Mouse (Mus musculus) left cerebral cortex, postnatal 25 days (tissue): Measurements from ENCODE around the gene Faim2. TPM values are rescaled to one million over a fixed set of nuclear protein-coding genes. Genes with fewer than 3 reads are reported as not detected.
A peak's percentile ranks its signal among the peaks of the same experiment; 100 is the strongest.

Experiments
- DNase-seq, 2 experiments: peaks; one replicate each; pipeline ENCODE4 v3.0.0; 2022; ENCODE audit warnings: low spot score in 2 of 2, mixed read lengths in 1 of 2
- intact Hi-C: fragments of 180-260 bp; cut with DNase I; formaldehyde crosslinking; loops from one replicate; pipeline ENCODE4 v1.15.1; 2025
- total RNA-seq, 2 experiments: library from RNA; stranded (reverse); gene quantifications; 2 replicates each; pipeline ENCODE4 v1.2.3; 2021

Faim2 gene
- total RNA-seq, 2 experiments from 2014 or later = 318 to 355 TPM

- no peak for DNase-seq
- intact Hi-C loops = loop anchor here (5.0 kb wide), 1 partner anchor 154 kb away; no protein-coding TSS in a partner anchor
Observed at GRCm38 (mm10) chr15:99471677-99472063, 56.3 kb downstream of the Faim2 start.

GRCm38 (mm10) chr15:99470971-99471676 is 56.8 kb downstream of the Faim2 start:
- intact Hi-C loops = loop anchor here (5.0 kb wide), 1 partner anchor 154 kb away; no protein-coding TSS in a partner anchor

GRCm38 (mm10) chr15:99470224-99470761 is 57.7 kb downstream of the Faim2 start:
- intact Hi-C loops = loop anchor here (5.0 kb wide), 1 partner anchor 153 kb away; no protein-coding TSS in a partner anchor
- DNase-seq = no peak

More at GRCm38 (mm10) chr15:99470971-99471676, 56.8 kb downstream of the Faim2 start:
- peak; percentile 47 to 55 for DNase-seq

GRCm38 (mm10) chr15:99469736-99470135 is 58.2 kb downstream of the Faim2 start:
- intact Hi-C loops = loop anchor here (1.0 to 5.0 kb wide), 2 partner anchors 53 to 152 kb away; no protein-coding TSS in a partner anchor

GRCm38 (mm10) chr15:99469067-99469466 is 58.9 kb downstream of the Faim2 start:
- intact Hi-C loops = loop anchor here (1.0 kb wide), 1 partner anchor 53 kb away; no protein-coding TSS in a partner anchor

More at GRCm38 (mm10) chr15:99469736-99470135, 58.2 kb downstream of the Faim2 start:
- DNase-seq = no peak

GRCm38 (mm10) chr15:99463194-99463593 is 64.8 kb downstream of the Faim2 start:
- no peak for DNase-seq
- intact Hi-C loops = no loop called here

More at GRCm38 (mm10) chr15:99469067-99469466, 58.9 kb downstream of the Faim2 start:
- DNase-seq = peak; percentile 72 to 86

GRCm38 (mm10) chr15:99457606-99458401 is 70.2 kb downstream of the Faim2 start, which contains the start of gene Nckap5l:
Nckap5l (minus strand) TSS chr15:99457748.
- intact Hi-C loops = no loop called here
- peak; percentile 89 to 93 for DNase-seq

GRCm38 (mm10) chr15:99456963-99457605 is 70.9 kb downstream of the Faim2 start:
- peak; percentile 51 to 56 for DNase-seq
- intact Hi-C loops = no loop called here

- intact Hi-C loops = no loop called here
- DNase-seq = no peak
Observed at GRCm38 (mm10) chr15:99456338-99456962, 71.5 kb downstream of the Faim2 start.

DNA sequence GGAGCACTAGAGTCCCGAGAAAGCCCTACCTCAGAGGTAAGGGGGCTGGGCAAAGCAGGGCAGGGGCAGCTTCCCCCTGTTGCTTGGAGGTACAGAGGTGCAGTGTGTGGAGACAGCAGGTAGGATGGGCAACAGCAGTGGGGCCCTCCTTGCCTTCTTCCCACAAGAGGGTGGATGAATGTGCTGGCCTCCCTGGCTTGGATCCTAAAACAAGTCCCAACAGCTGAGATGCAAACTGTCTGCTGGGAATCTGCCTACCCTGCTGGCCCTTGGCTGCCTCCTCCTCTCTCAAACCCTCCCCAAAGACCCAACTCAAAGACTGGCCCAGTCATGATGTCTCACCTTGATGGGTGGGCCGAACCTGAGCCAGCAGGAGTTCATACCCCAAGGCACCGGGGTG is 72.5 kb downstream of the Faim2 start:
- DNase-seq = no peak
- intact Hi-C loops = no loop called here

DNA sequence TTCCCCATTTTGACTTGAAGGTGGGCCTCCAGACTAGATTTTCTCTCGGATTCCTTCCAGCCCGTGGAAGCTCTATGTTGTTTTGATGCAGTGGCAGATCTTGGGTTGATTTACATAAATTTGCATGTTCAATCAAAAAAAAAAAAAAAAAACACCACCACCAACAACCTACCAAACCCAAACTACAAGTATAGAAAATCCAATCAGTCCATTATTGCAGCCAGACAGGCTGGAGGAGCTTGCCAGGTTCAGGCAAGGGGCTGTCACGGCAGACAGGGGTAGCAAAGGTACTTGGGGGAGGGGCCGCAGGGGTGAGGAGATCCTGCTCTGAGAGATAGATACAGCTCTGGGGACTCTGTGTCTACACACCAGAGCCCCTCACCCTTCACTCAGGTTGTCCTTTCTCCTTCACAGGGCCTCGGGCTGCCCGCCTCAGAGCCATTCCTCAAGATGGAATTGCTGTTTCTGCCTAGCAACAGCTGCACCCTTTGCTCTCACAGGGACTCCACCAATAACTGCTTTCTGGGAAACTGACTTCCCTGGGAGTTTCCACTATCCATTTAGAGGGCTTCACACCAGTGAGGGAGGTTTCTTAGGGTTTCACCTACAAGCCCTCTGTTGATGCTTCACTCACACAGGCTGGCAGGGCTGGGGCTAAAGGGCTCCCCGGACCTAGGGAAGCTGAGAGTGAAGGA is 73.2 kb downstream of the Faim2 start:
- intact Hi-C loops = no loop called here
- no peak for DNase-seq

- no peak for DNase-seq
- intact Hi-C loops = no loop called here
Observed at GRCm38 (mm10) chr15:99453153-99453900, 74.6 kb downstream of the Faim2 start.

DNA sequence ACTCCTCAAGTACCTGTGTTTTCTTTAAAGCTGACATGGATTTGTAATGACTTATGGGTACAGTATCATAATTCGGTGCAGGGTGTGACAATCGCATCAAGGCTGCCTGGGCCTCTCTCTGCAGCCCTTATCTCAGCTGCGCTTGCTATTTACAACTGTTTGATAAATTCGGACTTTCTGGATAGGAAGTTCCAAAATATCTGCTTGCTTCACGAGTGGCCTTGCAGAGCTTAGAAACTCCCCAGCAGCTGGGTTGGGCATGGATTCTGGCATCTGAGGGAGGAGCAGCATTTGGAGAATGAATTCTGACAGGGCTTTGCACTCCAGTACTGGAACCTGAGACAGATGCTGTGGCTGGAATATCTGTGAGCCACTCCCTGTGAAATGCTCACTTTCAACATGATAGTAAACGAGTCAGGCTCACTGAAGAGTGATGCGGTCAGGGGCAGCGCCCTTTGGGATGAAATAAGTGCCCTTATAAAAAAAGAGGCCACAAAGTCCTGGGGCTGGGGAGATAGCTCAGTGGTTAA is 78.1 kb downstream of the Faim2 start:
- no peak for DNase-seq
- intact Hi-C loops = no loop called here

DNA sequence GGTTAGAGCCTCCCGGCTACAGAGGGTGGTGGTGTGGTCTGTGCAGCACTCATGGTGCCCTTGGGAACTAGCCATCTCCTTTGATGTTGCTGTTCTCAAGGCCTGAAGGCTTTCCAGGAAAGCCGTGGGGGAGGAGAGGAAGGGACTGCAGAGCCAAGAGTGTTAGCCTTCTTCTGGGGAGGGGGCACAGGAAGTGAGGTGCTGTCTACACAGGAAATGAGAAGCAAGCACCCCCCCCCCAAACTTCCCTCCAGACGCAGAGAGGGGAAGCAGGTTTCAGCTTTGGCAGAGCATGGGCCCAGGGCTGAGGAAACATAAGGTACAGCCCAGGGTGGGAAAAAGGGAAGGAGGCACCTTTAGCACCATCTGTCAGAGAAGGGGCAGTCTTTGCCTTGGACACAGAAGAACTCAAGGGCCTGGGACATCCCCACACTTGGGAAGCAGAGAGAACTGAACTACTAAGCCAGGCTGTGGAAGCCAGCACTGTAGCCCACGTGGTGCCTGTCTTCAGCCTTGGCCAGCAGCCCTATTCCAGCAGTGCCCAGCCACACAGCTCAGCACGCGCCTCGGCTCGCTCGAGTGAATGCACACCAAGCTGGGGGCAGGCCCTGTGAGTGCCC is 78.7 kb downstream of the Faim2 start:
- intact Hi-C loops = no loop called here
- peak; percentile 52 to 69 for DNase-seq
